Mouse (Mus musculus) adrenal gland, postnatal 10 days (tissue): ENCODE results near the gene Nat8f2. TPM values are rescaled to one million over a fixed set of nuclear protein-coding genes. Genes with fewer than 3 reads are reported as not detected.
A peak's percentile ranks its signal among the peaks of the same experiment; 100 is the strongest.
"Not testable (repeated sequence)": the region's sequence is repeated elsewhere in the genome, so short reads cannot be mapped to it uniquely, and the experiment has no call there.

ENCODE experiments used
- DNase-seq: peaks from one replicate; pipeline ENCODE4 v3.0.0; 2021; ENCODE audit warnings: mixed read lengths
- total RNA-seq, 2 experiments: library from RNA; stranded (reverse); gene quantifications; 2 replicates each; pipeline ENCODE4 v1.2.3; 2021

Nat8f2 gene
- total RNA-seq, 2 experiments from 2014 or later = 0.63 to 0.88 TPM

GRCm38 (mm10) chr6:85863840-85864239 is 5.1 kb downstream of the Nat8f2 start:
- no peak for DNase-seq

GRCm38 (mm10) chr6:85863136-85863535 is 5.8 kb downstream of the Nat8f2 start:
- DNase-seq = no peak

- peak; percentile 76 for DNase-seq
Measured at GRCm38 (mm10) chr6:85862565-85862964, 6.4 kb downstream of the Nat8f2 start.

GRCm38 (mm10) chr6:85861247-85861646 is 7.7 kb downstream of the Nat8f2 start:
- DNase-seq = no peak

GRCm38 (mm10) chr6:85856194-85856678 is 12.7 kb downstream of the Nat8f2 start:
- DNase-seq = peak; percentile 92

GRCm38 (mm10) chr6:85853481-85853880 is 15.5 kb downstream of the Nat8f2 start:
- no peak for DNase-seq

GRCm38 (mm10) chr6:85851062-85851773 is 17.7 kb downstream of the Nat8f2 start:
- DNase-seq = no peak

- DNase-seq = peak; percentile 34
Measured at GRCm38 (mm10) chr6:85849240-85849639, 19.7 kb downstream of the Nat8f2 start.

- no peak for DNase-seq
Measured at GRCm38 (mm10) chr6:85848140-85848539, 20.8 kb downstream of the Nat8f2 start.

GRCm38 (mm10) chr6:85846921-85847320 is 22.0 kb downstream of the Nat8f2 start:
- DNase-seq = no peak

- not testable (repeated sequence) for DNase-seq
Measured at GRCm38 (mm10) chr6:85843677-85844458, 25.1 kb downstream of the Nat8f2 start.

GRCm38 (mm10) chr6:85839982-85840381 is 29.0 kb downstream of the Nat8f2 start:
- no peak for DNase-seq

- no peak for DNase-seq
Measured at GRCm38 (mm10) chr6:85838674-85839073, 30.3 kb downstream of the Nat8f2 start.

- peak; percentile 78 for DNase-seq
Measured at GRCm38 (mm10) chr6:85837307-85837706, 31.7 kb downstream of the Nat8f2 start.

- DNase-seq = peak; percentile 84
Measured at GRCm38 (mm10) chr6:85836827-85837226, 32.1 kb downstream of the Nat8f2 start.

- DNase-seq = not testable (repeated sequence)
Measured at GRCm38 (mm10) chr6:85836098-85836497, 32.9 kb downstream of the Nat8f2 start.

- not testable (repeated sequence) for DNase-seq
Measured at GRCm38 (mm10) chr6:85835104-85835503, 33.9 kb downstream of the Nat8f2 start.

GRCm38 (mm10) chr6:85834504-85835100 is 34.4 kb downstream of the Nat8f2 start:
- DNase-seq = not testable (repeated sequence)

- DNase-seq = no peak
Measured at GRCm38 (mm10) chr6:85831796-85832321, 37.1 kb downstream of the Nat8f2 start, which contains the start of gene Nat8. Gene Nat8 (minus strand): TSS chr6:85832082.

GRCm38 (mm10) chr6:85829462-85829861 is 39.5 kb downstream of the Nat8f2 start:
- no peak for DNase-seq

- no peak for DNase-seq
Measured at GRCm38 (mm10) chr6:85825886-85826285, 43.1 kb downstream of the Nat8f2 start.

- no peak for DNase-seq
Measured at GRCm38 (mm10) chr6:85823382-85824090, 45.4 kb downstream of the Nat8f2 start.
